Mouse (Mus musculus) brain, embryonic 14.5 days (tissue): ENCODE results near the gene Fam83e. TPM values are rescaled to one million over a fixed set of nuclear protein-coding genes. Genes with fewer than 3 reads are reported as not detected.

ENCODE experiments used
- DNase-seq: peaks from one replicate; pipeline ENCODE4 v3.0.0-alpha.2; 2011; ENCODE audit warnings: low read depth
- CTCF ChIP-seq: fragments of 200-500 bp; IDR thresholded peaks from 2 replicates; pipeline ENCODE4 v1.5.1; 2012; ENCODE audit warnings: inconsistent platforms, mild to moderate bottlenecking, moderate library complexity, borderline replicate concordance; ENCODE audit not compliant: insufficient read depth, insufficient read length; ENCODE audit errors: extremely low read depth
- POLR2A ChIP-seq: fragments of 200-500 bp; IDR thresholded peaks from 2 replicates; pipeline ENCODE4 v1.6.1; 2012; ENCODE audit warnings: mild to moderate bottlenecking, inconsistent platforms, borderline replicate concordance; ENCODE audit not compliant: poor library complexity, insufficient read depth, insufficient read length, severe bottlenecking; ENCODE audit errors: extremely low read depth
- polyA plus RNA-seq: library from polyadenylated mRNA; depleted of rRNA; stranded (reverse); fragments of >200 nt; gene quantifications from 2 replicates; pipeline ENCODE4 v1.2.3, GENCODE M21; 2012

The Fam83e gene
- polyA plus RNA-seq, 1 experiment: 0.68 TPM

- TF ChIP-seq POLR2A: no peak
- no peak for TF ChIP-seq CTCF
- DNase-seq: no peak
Measured at GRCm38 (mm10) chr7:45726419-45726818, 5.4 kb downstream of the Fam83e start.

GRCm38 (mm10) chr7:45727625-45728024, 6.6 kb downstream of the Fam83e start:
- TF ChIP-seq CTCF (no peak), POLR2A (no peak)
- DNase-seq: no peak

GRCm38 (mm10) chr7:45730727-45731431, 9.9 kb downstream of the Fam83e start:
- peak; percentile 70 for TF ChIP-seq CTCF
- TF ChIP-seq POLR2A: no peak
- no peak for DNase-seq

GRCm38 (mm10) chr7:45733477-45733876, 12.5 kb downstream of the Fam83e start:
- DNase-seq: no peak
- TF ChIP-seq POLR2A (no peak), CTCF (no peak)

- TF ChIP-seq CTCF: peak; percentile 84
- TF ChIP-seq POLR2A: no peak
Measured at GRCm38 (mm10) chr7:45739162-45739763, 18.3 kb downstream of the Fam83e start.

GRCm38 (mm10) chr7:45739820-45740219, 18.8 kb downstream of the Fam83e start:
- TF ChIP-seq POLR2A: no peak
- no peak for TF ChIP-seq CTCF
- no peak for DNase-seq

More at GRCm38 (mm10) chr7:45739162-45739763, 18.3 kb downstream of the Fam83e start:
- DNase-seq: peak; percentile 93

- TF ChIP-seq POLR2A (no peak), CTCF (no peak)
- DNase-seq: no peak
Measured at GRCm38 (mm10) chr7:45741308-45741707, 20.3 kb downstream of the Fam83e start.

GRCm38 (mm10) chr7:45741777-45742176, 20.8 kb downstream of the Fam83e start:
- no peak for DNase-seq
- TF ChIP-seq CTCF (no peak), POLR2A (no peak)

- DNase-seq: peak; percentile 14
Measured at GRCm38 (mm10) chr7:45742338-45742737, 21.3 kb downstream of the Fam83e start.

GRCm38 (mm10) chr7:45744387-45744786, 23.4 kb downstream of the Fam83e start:
- TF ChIP-seq CTCF (no peak), POLR2A (no peak)
- DNase-seq: peak; percentile 25

More at GRCm38 (mm10) chr7:45742338-45742737, 21.3 kb downstream of the Fam83e start:
- TF ChIP-seq CTCF (no peak; the same call in 1 of the 2 replicates), POLR2A (no peak)

- no peak for DNase-seq
- TF ChIP-seq POLR2A: no peak
- peak; percentile 54; the same call in 1 of the 2 replicates for TF ChIP-seq CTCF
Measured at GRCm38 (mm10) chr7:45746518-45746917, 25.5 kb downstream of the Fam83e start.

GRCm38 (mm10) chr7:45747450-45747849, 26.4 kb downstream of the Fam83e start:
- no peak for TF ChIP-seq CTCF
- no peak for DNase-seq

- TF ChIP-seq CTCF: no peak
- no peak for TF ChIP-seq POLR2A
- DNase-seq: no peak
Measured at GRCm38 (mm10) chr7:45748110-45748509, 27.1 kb downstream of the Fam83e start.
